Mouse (Mus musculus) neutrophil, adult 5-6 weeks (primary cell): ENCODE measurements at regions not wholly inside any gene's neighbourhood (a gene's known extent, or its start where the extent isn't known, plus 50 kb on each side); places are given as distances from the start of the nearest gene placed in this dataset.

ENCODE experiments used
- ATAC-seq: fragments of 151-379, 151-347 bp; 2 replicates; pipeline ENCODE4 v1.8.0; 2017; ENCODE audit warnings: mild to moderate bottlenecking, moderate TSS enrichment; ENCODE audit not compliant: insufficient number of reproducible peaks, poor library complexity, low FRiP score, severe bottlenecking; ENCODE audit errors: extremely low read depth

GRCm38 (mm10) chr1:105148792-105149191 is 207.7 kb downstream of the Rnf152 start:
- ATAC-seq: no peak

GRCm38 (mm10) chr1:105148048-105148447 is 208.5 kb downstream of the Rnf152 start:
- no peak for ATAC-seq

GRCm38 (mm10) chr1:105123936-105124335 is 232.6 kb downstream of the Rnf152 start:
- ATAC-seq: no peak

GRCm38 (mm10) chr1:105117888-105118287 is 238.6 kb downstream of the Rnf152 start:
- no peak for ATAC-seq

- no peak for ATAC-seq
Observed at GRCm38 (mm10) chr1:105116231-105116630, 240.3 kb downstream of the Rnf152 start.

- no peak for ATAC-seq
Observed at GRCm38 (mm10) chr1:105115391-105115790, 241.1 kb downstream of the Rnf152 start.

GRCm38 (mm10) chr1:105114835-105115234 is 241.7 kb downstream of the Rnf152 start:
- ATAC-seq: no peak

- no peak for ATAC-seq
Observed at GRCm38 (mm10) chr1:105112762-105113525, 243.6 kb downstream of the Rnf152 start.

- ATAC-seq: no peak
Observed at GRCm38 (mm10) chr1:105111236-105111635, 245.3 kb downstream of the Rnf152 start.

GRCm38 (mm10) chr1:105110581-105111210 is 245.8 kb downstream of the Rnf152 start:
- no peak for ATAC-seq

GRCm38 (mm10) chr1:105107836-105108235 is 248.7 kb downstream of the Rnf152 start:
- no peak for ATAC-seq

GRCm38 (mm10) chr1:105107257-105107656 is 249.3 kb downstream of the Rnf152 start:
- no peak for ATAC-seq

GRCm38 (mm10) chr1:105105211-105105610 is 251.3 kb downstream of the Rnf152 start:
- no peak for ATAC-seq

GRCm38 (mm10) chr1:105095091-105095490 is 261.4 kb downstream of the Rnf152 start:
- no peak for ATAC-seq

GRCm38 (mm10) chr1:105094500-105094899 is 262.0 kb downstream of the Rnf152 start:
- ATAC-seq: no peak

GRCm38 (mm10) chr1:105093875-105094274 is 262.6 kb downstream of the Rnf152 start:
- no peak for ATAC-seq

- ATAC-seq: no peak
Observed at GRCm38 (mm10) chr1:105093012-105093411, 263.5 kb downstream of the Rnf152 start.

- no peak for ATAC-seq
Observed at GRCm38 (mm10) chr1:105092309-105092904, 264.1 kb downstream of the Rnf152 start.

GRCm38 (mm10) chr1:105088765-105089520 is 267.6 kb downstream of the Rnf152 start:
- no peak for ATAC-seq
